Mouse (Mus musculus) liver, embryonic 12.5 days (tissue): ENCODE results near the gene Jak1. TPM values are rescaled to one million over a fixed set of nuclear protein-coding genes. Genes with fewer than 3 reads are reported as not detected.

Experiments used
- ATAC-seq: fragments of 200-750 bp; cut with Nextera tagmentation; 2 replicates; pipeline ENCODE4 v1.8.0; 2017; ENCODE audit warnings: moderate number of reproducible peaks, mild to moderate bottlenecking, moderate library complexity
- H3K27ac ChIP-seq: fragments of 300-500 bp; sonication (generic); 2 replicates; pipeline ENCODE4 v1.5.1; 2016; ENCODE audit warnings: mild to moderate bottlenecking
- H3K27me3 ChIP-seq: fragments of 300-500 bp; sonication (generic); replicated peaks from 2 replicates; pipeline ENCODE4 v1.6.1; 2016; ENCODE audit warnings: mild to moderate bottlenecking, moderate library complexity
- H3K36me3 ChIP-seq: fragments of 300-500 bp; sonication (generic); 2 replicates; pipeline ENCODE4 v1.6.1; 2016; ENCODE audit warnings: mild to moderate bottlenecking, moderate library complexity
- H3K4me1 ChIP-seq: fragments of 300-500 bp; sonication (generic); 2 replicates; pipeline ENCODE4 v1.6.1; 2016
- H3K4me2 ChIP-seq: fragments of 300-500 bp; sonication (generic); 2 replicates; pipeline ENCODE4 v1.6.1; 2016; ENCODE audit warnings: mild to moderate bottlenecking, moderate library complexity
- H3K4me3 ChIP-seq: fragments of 300-500 bp; sonication (generic); 2 replicates; pipeline ENCODE4 v1.5.1; 2016; ENCODE audit warnings: mild to moderate bottlenecking, moderate library complexity
- H3K9ac ChIP-seq: fragments of 300-500 bp; sonication (generic); 2 replicates; pipeline ENCODE4 v1.6.1; 2016; ENCODE audit warnings: mild to moderate bottlenecking, moderate library complexity
- H3K9me3 ChIP-seq: fragments of 300-500 bp; sonication (generic); replicated peaks from 2 replicates; pipeline ENCODE4 v1.6.1; 2016; ENCODE audit warnings: mild to moderate bottlenecking, moderate library complexity
- WGBS: fragments of 180-500 bp; shearing (Covaris S2); methylation state at CpG from one replicate; pipeline ENCODE4 v1.1.7; 2016; ENCODE audit not compliant: insufficient replicate concordance; 5-methylcytosine and 5-hydroxymethylcytosine counted together
- polyA plus RNA-seq: library from polyadenylated mRNA; unstranded; fragments of >200 nt; fragmentation: Nextera tagmentation; extraction: Ambion mirVana; gene quantifications from 2 replicates; pipeline ENCODE4 v1.2.1, GENCODE M21; 2016

Jak1 gene
- polyA plus RNA-seq, 1 experiment from 2014 or later = 59.7 TPM

DNA sequence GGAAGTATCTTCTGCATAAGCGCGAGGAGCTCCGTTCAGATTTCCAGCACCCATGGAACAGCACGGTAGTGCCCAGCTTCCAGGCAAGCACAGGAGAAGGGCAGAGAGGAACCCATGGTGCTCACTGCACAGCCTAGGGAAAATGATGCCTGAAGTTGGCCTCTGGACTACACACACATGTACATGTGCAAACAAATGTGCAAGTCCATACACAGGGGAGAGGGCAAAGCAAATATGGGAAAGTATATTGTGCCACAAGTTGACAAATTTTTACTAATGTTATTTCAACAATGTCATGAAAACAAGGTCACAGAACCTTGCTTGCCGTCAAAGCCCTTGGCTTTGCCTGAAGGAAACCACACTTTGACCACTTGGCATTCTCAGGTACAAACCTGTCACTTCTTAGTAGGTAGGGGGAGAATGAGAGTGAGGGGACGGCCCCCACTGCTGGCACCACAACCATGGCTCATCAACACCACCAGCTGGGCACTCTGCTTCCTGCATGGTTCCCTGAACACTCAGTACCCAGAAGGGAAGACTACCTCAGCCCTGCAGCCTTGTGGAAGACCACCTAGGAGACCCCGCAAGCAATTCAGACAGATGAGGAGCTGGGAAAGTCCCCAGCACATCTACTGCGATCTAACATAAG is 65.5 kb downstream of the Jak1 start:
- no peak for ATAC-seq
- Histone ChIP-seq H3K27ac (no peak overlapping the region), H3K4me1 (peaks cover 74% of the 10 kb centered on the region), H3K27me3 (no peaks in the 10 kb centered on the region), H3K4me3 (no peak overlapping the region), H3K9ac (no peak overlapping the region), H3K4me2 (no peak overlapping the region), H3K36me3 (no peaks in the 10 kb centered on the region), H3K9me3 (no peaks in the 10 kb centered on the region)
- 81% methylated on average over 8 of the region's 8 CpGs for WGBS

DNA sequence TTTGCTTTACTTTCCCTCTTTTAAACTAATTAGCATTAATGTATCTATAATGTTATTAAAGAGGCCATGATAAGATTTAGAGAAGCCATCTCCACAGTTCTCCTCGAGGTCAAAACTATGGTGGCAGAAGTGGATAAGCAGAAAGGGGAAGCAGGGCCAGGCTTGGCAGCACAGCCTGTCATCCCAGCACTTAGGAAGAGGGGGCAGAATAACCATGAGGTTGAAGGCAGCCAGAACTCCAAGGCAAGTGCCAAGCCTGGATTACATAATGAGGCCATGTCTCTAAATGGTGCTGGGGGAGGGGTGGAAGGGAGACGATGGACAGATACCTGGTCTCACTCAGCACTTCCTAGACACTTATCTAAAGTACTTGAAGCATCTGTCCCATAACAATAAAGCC is 66.7 kb downstream of the Jak1 start:
- Histone ChIP-seq H3K36me3 (0 out of 2 replicates have a peak, but pooled peaks cover 2% of the 10 kb centered on the region), H3K27ac (0 out of 2 replicates have a peak overlapping the region, but pooled peaks have one; percentile 17), H3K27me3 (no peaks in the 10 kb centered on the region), H3K4me1 (peaks cover 74% of the 10 kb centered on the region), H3K4me2 (no peak overlapping the region), H3K4me3 (no peak overlapping the region), H3K9ac (no peak overlapping the region), H3K9me3 (no peaks in the 10 kb centered on the region)
- no peak for ATAC-seq
- 13% methylated on average over 2 of the region's 2 CpGs for WGBS

DNA sequence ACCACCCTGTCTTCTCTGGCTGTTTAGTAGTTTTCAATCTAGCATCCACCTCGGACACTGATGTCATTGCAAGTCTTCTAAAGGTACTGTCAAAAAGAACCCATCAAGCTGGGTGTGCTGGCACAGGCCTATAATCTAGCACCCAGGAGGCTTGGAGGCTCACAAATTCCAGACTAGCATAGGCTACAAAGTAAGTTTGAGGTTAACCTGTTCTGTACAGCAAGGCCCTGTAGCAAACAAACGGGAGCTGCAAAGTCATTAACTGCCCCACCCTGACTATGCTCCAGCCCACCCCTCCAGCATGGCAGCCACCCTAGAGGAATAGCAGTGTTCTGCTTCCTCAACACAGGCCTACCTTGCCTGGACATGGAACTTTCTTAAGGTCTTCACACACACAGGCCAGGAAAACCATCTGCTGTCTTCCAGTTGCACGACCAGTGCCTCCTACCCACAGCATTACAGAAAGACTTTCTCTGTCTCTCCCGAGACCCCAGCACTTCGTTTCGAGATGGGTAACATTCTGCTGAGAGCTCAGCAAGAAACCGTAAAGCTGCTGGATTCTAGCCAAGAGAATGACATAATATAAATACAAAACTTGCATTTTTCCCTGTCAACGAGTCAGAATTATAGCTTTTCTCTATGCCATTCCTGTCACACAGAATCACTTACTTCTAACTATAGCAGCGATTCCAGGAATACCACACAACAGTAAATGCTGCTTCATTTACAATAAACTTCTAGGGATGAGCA is 67.5 kb downstream of the Jak1 start:
- 73% methylated on average over 9 of the region's 9 CpGs for WGBS
- H3K27ac ChIP-seq = no peak overlapping the region
- peaks cover 74% of the 10 kb centered on the region for H3K4me1 ChIP-seq
- H3K27me3 ChIP-seq = no peaks in the 10 kb centered on the region
- ATAC-seq = no peak
- no peak overlapping the region for H3K4me3 ChIP-seq
- H3K9ac ChIP-seq = no peak overlapping the region
- no peaks in the 10 kb centered on the region for H3K9me3 ChIP-seq
- H3K4me2 ChIP-seq = no peak overlapping the region
- H3K36me3 ChIP-seq = 0 out of 2 replicates have a peak, but pooled peaks cover 7% of the 10 kb centered on the region

DNA sequence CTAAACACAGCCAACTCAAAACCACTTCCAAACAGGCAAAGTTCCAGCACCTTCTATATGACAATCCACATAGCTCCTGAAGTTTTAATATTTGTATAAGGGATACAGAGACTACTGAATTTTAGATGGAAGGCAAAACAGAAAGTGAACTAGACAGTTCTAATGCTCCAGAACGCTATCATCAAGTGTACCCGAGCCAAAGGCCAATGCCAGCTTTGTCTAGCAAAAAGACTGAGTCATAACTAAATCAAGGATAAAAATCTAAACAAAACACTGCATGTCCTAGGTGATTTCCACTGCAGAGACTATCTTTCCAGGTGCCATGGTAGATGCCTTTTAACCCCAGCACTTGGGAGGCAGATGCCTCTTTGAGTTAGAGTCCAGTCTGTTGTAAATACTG is 68.7 kb downstream of the Jak1 start:
- no peaks in the 10 kb centered on the region for H3K27me3 ChIP-seq
- H3K9me3 ChIP-seq = no peaks in the 10 kb centered on the region
- H3K9ac ChIP-seq = no peak overlapping the region
- H3K36me3 ChIP-seq = peaks cover 9% of the 10 kb centered on the region; the same call in 1 of the 2 replicates
- no peak overlapping the region for H3K4me3 ChIP-seq
- peaks cover 78% of the 10 kb centered on the region for H3K4me1 ChIP-seq
- WGBS = 74% methylated on average over 2 of the region's 2 CpGs
- H3K4me2 ChIP-seq = no peak overlapping the region
- no peak for ATAC-seq
- H3K27ac ChIP-seq = no peak overlapping the region

DNA sequence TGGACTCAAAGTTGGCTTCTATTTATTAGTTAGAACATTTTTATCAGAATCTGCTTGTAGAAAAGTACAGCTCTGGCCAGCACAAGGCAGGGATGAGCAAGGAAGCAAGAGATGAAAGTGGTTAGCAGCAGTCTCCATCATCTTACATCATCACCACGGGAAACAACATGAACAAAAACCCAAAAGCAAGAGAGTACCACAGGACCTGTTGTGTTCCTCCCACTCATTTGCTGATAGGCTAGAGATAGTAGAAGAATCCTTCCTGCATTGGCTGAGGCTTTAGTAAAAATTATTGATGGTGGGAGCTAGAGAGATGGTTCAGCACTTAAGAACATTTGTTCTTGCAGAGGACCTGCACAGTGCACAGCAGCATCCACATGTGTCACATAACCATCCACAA is 70.9 kb downstream of the Jak1 start:
- 32% methylated on average over 1 of the region's 1 CpGs for WGBS

DNA sequence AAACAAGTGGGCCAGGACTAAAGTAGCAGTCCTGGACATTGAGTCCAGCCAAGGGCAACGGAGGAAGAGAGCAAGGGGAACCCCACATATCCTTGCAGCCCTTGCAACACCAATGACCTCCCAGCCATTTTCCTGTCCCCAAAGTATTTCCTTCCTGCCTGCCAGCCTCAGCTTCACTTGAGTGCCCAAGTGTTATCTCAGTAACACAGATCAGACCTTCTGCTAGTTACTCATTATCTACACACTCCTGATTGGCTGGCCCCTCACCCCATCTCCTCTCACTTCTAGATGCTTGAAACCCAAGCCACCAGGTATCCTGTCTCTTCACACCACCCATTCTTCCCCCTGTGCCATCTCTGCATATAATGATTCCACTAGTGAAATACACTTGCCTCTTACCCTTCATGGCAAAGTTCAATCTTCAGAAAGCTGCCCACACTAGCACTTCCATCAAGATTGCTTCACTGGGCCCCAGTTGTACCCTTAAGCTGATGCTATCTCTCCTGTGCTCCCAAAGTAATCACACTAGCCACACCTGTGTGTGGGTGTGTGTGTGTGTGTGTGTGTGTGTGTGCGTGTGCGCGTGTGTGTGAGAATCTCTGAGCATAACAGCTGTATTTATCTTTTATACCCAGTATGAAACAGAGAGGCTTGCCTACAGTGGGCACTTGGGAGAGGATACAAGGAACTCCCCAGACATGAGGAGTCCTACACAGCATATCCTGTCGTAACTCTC is 72.7 kb downstream of the Jak1 start:
- peak; percentile 92 for ATAC-seq
- Histone ChIP-seq H3K4me2 (peak overlapping the region; percentile 53), H3K27me3 (no peaks in the 10 kb centered on the region), H3K9me3 (no peaks in the 10 kb centered on the region), H3K4me3 (no peak overlapping the region), H3K4me1 (peaks cover 61% of the 10 kb centered on the region), H3K9ac (no peak overlapping the region), H3K27ac (peak overlapping the region; percentile 73), H3K36me3 (peaks cover 46% of the 10 kb centered on the region)
- WGBS = 30% methylated on average over 5 of the region's 5 CpGs

More for the DNA sequence above, 70.9 kb downstream of the Jak1 start:
- H3K27ac ChIP-seq = no peak overlapping the region
- no peak overlapping the region for H3K4me3 ChIP-seq
- H3K4me2 ChIP-seq = no peak overlapping the region
- no peaks in the 10 kb centered on the region for H3K9me3 ChIP-seq
- ATAC-seq = no peak
- H3K4me1 ChIP-seq = peaks cover 73% of the 10 kb centered on the region
- peaks cover 30% of the 10 kb centered on the region for H3K36me3 ChIP-seq
- H3K9ac ChIP-seq = no peak overlapping the region
- H3K27me3 ChIP-seq = no peaks in the 10 kb centered on the region

DNA sequence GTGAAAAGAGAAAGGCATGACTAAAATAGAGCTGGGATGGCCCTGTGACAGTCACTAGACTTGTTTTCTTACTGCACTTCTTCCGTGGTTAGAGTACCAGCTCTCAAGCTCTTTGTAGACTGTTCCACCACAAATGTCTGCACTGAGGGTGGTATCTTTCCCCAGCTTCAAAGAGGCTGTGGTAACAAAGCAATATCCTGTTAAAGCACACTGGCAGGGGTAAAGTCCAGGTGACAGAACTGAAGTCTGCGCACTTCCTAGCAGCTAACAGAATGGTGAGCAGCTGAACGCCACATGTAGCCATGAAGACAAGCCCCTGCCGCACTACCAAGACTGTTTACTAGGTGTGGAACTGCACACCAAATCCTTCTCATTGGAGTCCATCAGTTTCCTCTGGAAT is 77.7 kb downstream of the Jak1 start:
- ATAC-seq = no peak
- H3K4me3 ChIP-seq = no peak overlapping the region
- peaks cover 78% of the 10 kb centered on the region for H3K36me3 ChIP-seq
- peaks cover 40% of the 10 kb centered on the region for H3K4me1 ChIP-seq
- H3K27me3 ChIP-seq = no peaks in the 10 kb centered on the region
- H3K27ac ChIP-seq = peak overlapping the region; percentile 33; the same call in 1 of the 2 replicates
- 71% methylated on average over 4 of the region's 4 CpGs for WGBS
- H3K9ac ChIP-seq = no peak overlapping the region
- no peaks in the 10 kb centered on the region for H3K9me3 ChIP-seq
- H3K4me2 ChIP-seq = no peak overlapping the region

DNA sequence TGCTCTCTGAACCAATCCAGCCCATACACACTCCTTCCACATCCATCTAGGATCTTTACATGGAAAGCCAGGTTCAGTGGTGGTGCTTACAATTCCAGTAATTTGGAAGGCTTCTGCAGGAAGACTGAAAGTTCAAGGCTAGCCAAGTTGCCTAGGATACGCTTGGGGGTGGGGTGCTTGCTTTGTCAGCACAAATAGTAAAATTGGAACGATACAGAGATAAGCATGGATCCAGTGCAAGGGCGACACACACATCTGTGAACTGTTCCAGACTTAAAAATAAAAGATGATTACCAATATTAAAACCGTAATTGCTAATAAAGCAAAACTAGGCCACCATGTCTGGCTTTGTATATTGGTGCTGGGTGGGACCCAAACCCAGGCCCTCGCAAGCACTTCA is 78.5 kb downstream of the Jak1 start:
- no peak overlapping the region for H3K27ac ChIP-seq
- H3K4me1 ChIP-seq = peaks cover 32% of the 10 kb centered on the region
- no peaks in the 10 kb centered on the region for H3K9me3 ChIP-seq
- no peak for ATAC-seq
- peaks cover 86% of the 10 kb centered on the region for H3K36me3 ChIP-seq
- H3K9ac ChIP-seq = no peak overlapping the region
- H3K4me2 ChIP-seq = no peak overlapping the region
- H3K4me3 ChIP-seq = no peak overlapping the region
- WGBS = 80% methylated on average over 5 of the region's 5 CpGs
- H3K27me3 ChIP-seq = no peaks in the 10 kb centered on the region

DNA sequence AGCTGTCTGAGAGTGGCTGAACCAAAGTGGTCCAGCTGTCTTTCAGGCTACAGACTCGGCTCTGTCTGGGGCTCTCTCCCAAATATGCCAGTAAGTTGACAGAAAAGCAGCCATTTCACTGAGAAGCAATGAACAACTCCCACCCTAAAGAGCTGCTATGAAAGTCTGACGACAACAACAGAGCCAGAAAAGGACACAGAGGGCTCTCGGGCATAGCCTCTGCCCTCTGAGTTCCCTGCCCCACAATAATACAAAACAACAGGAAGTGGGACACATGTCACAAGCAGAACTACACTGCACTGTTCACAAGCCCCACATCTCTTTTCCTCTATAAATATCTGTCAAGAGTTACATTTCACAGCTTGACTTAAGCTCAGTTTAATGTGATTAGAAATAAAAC is 79.9 kb downstream of the Jak1 start:
- H3K36me3 ChIP-seq = peaks cover 84% of the 10 kb centered on the region
- no peak overlapping the region for H3K4me2 ChIP-seq
- no peak overlapping the region for H3K9ac ChIP-seq
- no peak overlapping the region for H3K4me3 ChIP-seq
- H3K27me3 ChIP-seq = no peaks in the 10 kb centered on the region
- WGBS = 50% methylated on average over 3 of the region's 3 CpGs
- H3K9me3 ChIP-seq = no peaks in the 10 kb centered on the region
- ATAC-seq = no peak
- H3K27ac ChIP-seq = 0 out of 2 replicates have a peak overlapping the region, but pooled peaks have one; percentile 17
- peaks cover 35% of the 10 kb centered on the region for H3K4me1 ChIP-seq

DNA sequence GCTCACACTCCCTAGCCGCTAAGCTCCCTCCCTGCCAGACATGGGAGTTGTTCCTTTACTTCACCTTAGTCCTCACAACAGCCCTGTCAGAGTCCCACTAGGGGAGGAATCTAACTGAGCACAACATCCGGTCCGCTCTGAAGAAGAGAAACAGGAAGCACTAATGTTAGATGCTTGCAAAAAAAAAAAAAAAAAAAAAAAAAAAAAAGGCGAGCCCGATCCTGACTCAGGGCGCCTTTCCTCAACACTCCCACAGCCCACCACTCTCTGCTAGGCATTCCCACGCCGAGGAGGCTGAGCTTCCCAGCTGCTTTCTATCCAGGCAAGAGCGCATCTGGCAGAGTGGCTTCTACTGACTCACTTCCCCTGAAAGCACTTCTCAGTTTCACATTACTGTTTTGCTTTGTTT is 82.5 kb downstream of the Jak1 start:
- no peak overlapping the region for H3K27ac ChIP-seq
- no peak overlapping the region for H3K9ac ChIP-seq
- H3K4me2 ChIP-seq = no peak overlapping the region
- WGBS = 38% methylated on average over 9 of the region's 9 CpGs
- H3K9me3 ChIP-seq = no peaks in the 10 kb centered on the region
- H3K4me1 ChIP-seq = peaks cover 37% of the 10 kb centered on the region
- H3K4me3 ChIP-seq = no peak overlapping the region
- no peaks in the 10 kb centered on the region for H3K27me3 ChIP-seq
- ATAC-seq = peak; percentile 29; the same call in 1 of the 2 replicates
- H3K36me3 ChIP-seq = peaks cover 76% of the 10 kb centered on the region

DNA sequence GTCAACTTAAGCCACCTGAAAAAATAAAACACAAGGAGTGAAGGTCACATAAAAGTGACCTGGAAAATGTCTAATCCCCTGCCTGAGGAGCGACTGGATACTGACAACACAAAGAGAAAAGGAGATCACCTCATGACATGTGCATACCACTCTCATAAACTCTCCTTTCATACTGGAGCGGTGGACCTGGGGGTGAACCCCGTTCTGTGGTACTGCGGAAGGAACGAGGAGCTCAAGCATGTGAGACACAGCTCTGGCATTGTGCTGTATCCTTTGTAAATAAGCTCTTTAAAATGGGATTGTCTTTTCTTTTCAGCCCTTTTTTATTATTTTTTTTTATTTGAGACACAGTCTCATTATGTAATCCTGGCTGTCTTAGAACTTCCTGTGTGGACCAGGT is 84.4 kb downstream of the Jak1 start:
- 87% methylated on average over 5 of the region's 5 CpGs for WGBS
- Histone ChIP-seq H3K27ac (no peak overlapping the region), H3K9ac (no peak overlapping the region), H3K4me2 (no peak overlapping the region), H3K27me3 (no peaks in the 10 kb centered on the region), H3K4me3 (no peak overlapping the region), H3K9me3 (no peaks in the 10 kb centered on the region), H3K36me3 (peaks cover 71% of the 10 kb centered on the region), H3K4me1 (peaks cover 39% of the 10 kb centered on the region)
- ATAC-seq = no peak

DNA sequence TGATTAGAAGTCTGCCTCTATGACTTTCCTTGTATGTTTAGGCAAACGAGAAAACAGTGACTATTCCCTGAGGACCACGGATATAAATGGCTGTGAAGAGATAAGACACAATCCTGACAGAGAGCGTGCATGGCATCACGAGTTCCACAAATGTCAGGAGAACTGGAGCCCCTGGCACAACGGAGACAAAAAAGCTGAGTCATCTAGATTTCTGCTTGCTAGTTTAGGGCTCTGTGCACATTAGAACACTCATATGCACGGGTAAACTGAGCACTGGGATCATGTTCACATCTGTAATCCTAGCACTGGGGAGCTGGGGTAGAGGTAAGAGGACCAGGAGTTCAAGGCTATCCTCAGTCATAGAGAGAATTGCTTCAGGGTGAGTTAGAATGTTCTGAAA is 85.2 kb downstream of the Jak1 start:
- Histone ChIP-seq H3K4me2 (no peak overlapping the region), H3K4me3 (no peak overlapping the region), H3K27ac (no peak overlapping the region), H3K9ac (no peak overlapping the region), H3K27me3 (no peaks in the 10 kb centered on the region), H3K4me1 (peaks cover 39% of the 10 kb centered on the region), H3K9me3 (no peaks in the 10 kb centered on the region), H3K36me3 (peaks cover 75% of the 10 kb centered on the region)
- no peak for ATAC-seq
- WGBS = 49% methylated on average over 6 of the region's 6 CpGs
